Mouse (Mus musculus) liver, embryonic 14.5 days (tissue): ENCODE measurements around the gene Usf3.

Experiments
- CTCF ChIP-seq: IDR thresholded peaks from 2 replicates; pipeline ENCODE4 v1.5.1; 2016; ENCODE audit warnings: antibody characterized with exemption, low read depth, control low read depth
- EP300 ChIP-seq: IDR thresholded peaks from 2 replicates; pipeline ENCODE4 v1.6.1; 2016; ENCODE audit warnings: antibody characterized with exemption, low read depth

- TF ChIP-seq CTCF (no peak), EP300 (no peak)
Observed at GRCm38 (mm10) chr16:44249985-44250384, 76.9 kb downstream of the Usf3 start.
